Mouse (Mus musculus): ENCODE measurements around the gene Zhx3. TPM values are rescaled to one million over a fixed set of nuclear protein-coding genes. Genes with fewer than 3 reads are reported as not detected.
A peak's percentile ranks its signal among the peaks of the same experiment; 100 is the strongest.

Gene Zhx3
- polyA plus RNA-seq, 1 experiment from 2014 or later: 9.8 TPM

DNA sequence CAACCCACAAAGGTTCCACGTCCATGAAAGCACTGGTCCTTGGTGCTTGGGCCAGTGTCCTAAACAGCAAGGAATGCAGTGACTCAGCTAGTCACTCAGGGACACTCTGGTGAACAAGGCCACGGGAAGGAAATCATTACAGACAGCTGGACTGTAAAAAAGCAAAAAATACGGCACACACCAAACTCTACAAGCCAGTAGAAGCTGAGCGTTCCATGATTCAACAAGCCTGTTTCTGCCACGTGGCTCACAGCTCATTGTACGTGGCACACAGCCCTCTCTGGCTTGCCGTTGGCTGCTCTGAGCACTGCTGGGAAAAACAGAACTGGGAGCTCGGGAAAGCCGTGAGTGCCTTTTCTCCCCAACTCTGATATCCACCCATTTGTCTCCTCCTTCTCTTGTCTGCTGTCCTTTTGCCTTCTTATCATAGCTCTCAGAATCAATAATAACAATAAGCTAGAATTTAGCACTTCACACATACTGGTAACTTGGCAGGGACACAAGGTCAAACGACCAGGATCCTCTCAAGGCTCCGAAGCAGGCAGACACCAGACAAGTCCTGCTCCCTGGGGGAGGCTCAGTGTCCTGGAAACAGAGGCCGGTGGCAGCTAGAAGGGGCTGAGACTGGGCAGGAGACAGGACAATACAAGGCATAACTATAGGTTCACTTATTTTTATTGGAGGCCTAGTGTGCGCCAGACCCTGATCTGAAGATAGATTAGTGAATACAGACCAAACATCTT lies 7.8 kb upstream of the Zhx3 start, which contains the start of gene Lpin3:
Lpin3 (plus strand) TSS at position 218 of the 743 bp plus-strand sequence.
- no peak within 1 kb of the TSS for H3K4me3 ChIP-seq (ENCODE audit: low read depth, low read length)
- no peaks in the 10 kb centered on the region for H3K36me3 ChIP-seq (ENCODE audit: control insufficient read depth, insufficient read depth, low read length)
- H3K9me3 ChIP-seq (ENCODE audit: control insufficient read depth, low read depth, low read length): no peaks in the 10 kb centered on the region
- H3K9ac ChIP-seq (replicated peaks; ENCODE audit: low read depth, low read length): no peak within 1 kb of the TSS
- WGBS: 61% methylated on average over 13 of the region's 13 CpGs
- no peaks in the 10 kb centered on the region for H3K4me1 ChIP-seq (ENCODE audit: control insufficient read depth, insufficient read depth, low read length)
- no peaks in the 10 kb centered on the region for H3K27me3 ChIP-seq (ENCODE audit: control insufficient read depth, insufficient read depth, low read length)
- no peak for ATAC-seq (ENCODE audit: insufficient number of reproducible peaks, insufficient read depth, low FRiP score, low read depth)
- H3K27ac ChIP-seq (ENCODE audit: low read length): no peak within 1 kb of the TSS
- H3K4me2 ChIP-seq (replicated peaks; ENCODE audit: low read depth, low read length): no peak within 1 kb of the TSS

- WGBS: 88% methylated on average over 4 of the region's 4 CpGs
- ATAC-seq (ENCODE audit: insufficient number of reproducible peaks, insufficient read depth, low FRiP score, low read depth): no peak
Observed at GRCm38 (mm10) chr2:160876115-160876514, 3.3 kb upstream of the Zhx3 start.

GRCm38 (mm10) chr2:160874231-160874877 lies 1.6 kb upstream of the Zhx3 start:
- no peak overlapping the region for H3K4me3 ChIP-seq (ENCODE audit: low read depth, low read length)
- H3K27ac ChIP-seq (ENCODE audit: low read length): no peak overlapping the region
- H3K27me3 ChIP-seq (ENCODE audit: control insufficient read depth, insufficient read depth, low read length): no peaks in the 10 kb centered on the region
- no peak overlapping the region for H3K9ac ChIP-seq (replicated peaks; ENCODE audit: low read depth, low read length)
- no peak overlapping the region for H3K4me2 ChIP-seq (replicated peaks; ENCODE audit: low read depth, low read length)
- ATAC-seq (ENCODE audit: insufficient number of reproducible peaks, insufficient read depth, low FRiP score, low read depth): no peak
- 75% methylated on average over 5 of the region's 5 CpGs for WGBS
- no peaks in the 10 kb centered on the region for H3K9me3 ChIP-seq (ENCODE audit: control insufficient read depth, low read depth, low read length)
- H3K4me1 ChIP-seq (ENCODE audit: control insufficient read depth, insufficient read depth, low read length): peaks cover 4% of the 10 kb centered on the region; the same call in 1 of the 2 replicates
- no peaks in the 10 kb centered on the region for H3K36me3 ChIP-seq (ENCODE audit: control insufficient read depth, insufficient read depth, low read length)

More at GRCm38 (mm10) chr2:160876115-160876514, 3.3 kb upstream of the Zhx3 start:
- no peak overlapping the region for H3K4me2 ChIP-seq (replicated peaks; ENCODE audit: low read depth, low read length)
- H3K27me3 ChIP-seq (ENCODE audit: control insufficient read depth, insufficient read depth, low read length): no peaks in the 10 kb centered on the region
- no peak overlapping the region for H3K9ac ChIP-seq (replicated peaks; ENCODE audit: low read depth, low read length)
- no peaks in the 10 kb centered on the region for H3K36me3 ChIP-seq (ENCODE audit: control insufficient read depth, insufficient read depth, low read length)
- no peak overlapping the region for H3K27ac ChIP-seq (ENCODE audit: low read length)
- no peaks in the 10 kb centered on the region for H3K9me3 ChIP-seq (ENCODE audit: control insufficient read depth, low read depth, low read length)
- H3K4me3 ChIP-seq (ENCODE audit: low read depth, low read length): no peak overlapping the region
- H3K4me1 ChIP-seq (ENCODE audit: control insufficient read depth, insufficient read depth, low read length): peaks cover 4% of the 10 kb centered on the region; the same call in 1 of the 2 replicates

DNA sequence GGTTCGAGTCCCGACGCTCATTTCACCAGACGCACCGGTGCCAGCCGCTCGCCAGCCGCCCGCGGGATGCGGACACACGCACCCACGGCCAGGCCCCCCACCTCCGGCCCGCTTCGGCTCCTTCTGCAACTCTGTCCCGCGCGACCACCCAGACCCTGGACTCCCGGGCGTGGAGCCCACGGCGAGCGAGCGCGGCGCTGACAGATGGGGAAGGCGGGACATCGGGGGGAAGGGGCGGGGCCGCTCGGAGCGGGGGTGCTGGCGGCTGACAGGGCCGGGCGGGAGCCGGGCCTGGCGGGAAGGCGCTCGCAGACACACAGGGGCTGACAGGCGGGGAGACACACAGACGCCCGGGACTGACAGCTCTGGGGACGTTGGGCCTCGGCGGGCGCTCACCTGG lies 403 bp downstream of the Zhx3 start:
- Histone ChIP-seq H3K27me3 (ENCODE audit: control insufficient read depth, insufficient read depth, low read length) (no peaks in the 10 kb centered on the region), H3K9me3 (ENCODE audit: control insufficient read depth, low read depth, low read length) (no peaks in the 10 kb centered on the region), H3K9ac (replicated peaks; ENCODE audit: low read depth, low read length) (peak overlapping the region; percentile 90), H3K36me3 (ENCODE audit: control insufficient read depth, insufficient read depth, low read length) (no peaks in the 10 kb centered on the region), H3K27ac (ENCODE audit: low read length) (peak overlapping the region; percentile 94), H3K4me2 (replicated peaks; ENCODE audit: low read depth, low read length) (peak overlapping the region; percentile 80), H3K4me3 (ENCODE audit: low read depth, low read length) (peak overlapping the region; percentile 94), H3K4me1 (ENCODE audit: control insufficient read depth, insufficient read depth, low read length) (peaks cover 4% of the 10 kb centered on the region; the same call in 1 of the 2 replicates)
- WGBS: 1% methylated on average over 39 of the region's 47 CpGs
- ATAC-seq (ENCODE audit: insufficient number of reproducible peaks, insufficient read depth, low FRiP score, low read depth): peak; percentile 87

DNA sequence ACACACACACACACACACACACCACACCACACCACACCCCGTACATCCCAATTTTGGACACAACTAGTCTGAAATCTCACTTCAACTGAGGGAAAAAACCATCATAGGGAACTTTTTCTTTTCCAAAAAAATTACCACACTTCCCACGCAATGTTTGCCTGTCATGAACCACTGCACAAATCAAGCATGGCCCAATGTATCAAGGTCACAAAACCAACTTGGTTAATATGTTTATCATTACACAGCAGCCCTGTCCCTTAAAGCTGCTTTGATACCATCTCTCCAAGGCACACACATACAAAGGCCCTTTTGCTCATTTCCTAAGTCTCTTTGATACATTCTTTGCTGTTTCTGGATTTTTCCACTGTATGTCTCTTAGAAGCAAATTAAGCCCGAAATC lies 1.5 kb downstream of the Zhx3 start:
- no peak overlapping the region for H3K27ac ChIP-seq (ENCODE audit: low read length)
- no peak overlapping the region for H3K4me3 ChIP-seq (ENCODE audit: low read depth, low read length)
- H3K9ac ChIP-seq (replicated peaks; ENCODE audit: low read depth, low read length): no peak overlapping the region
- H3K27me3 ChIP-seq (ENCODE audit: control insufficient read depth, insufficient read depth, low read length): no peaks in the 10 kb centered on the region
- no peak for ATAC-seq (ENCODE audit: insufficient number of reproducible peaks, insufficient read depth, low FRiP score, low read depth)
- no peak overlapping the region for H3K4me2 ChIP-seq (replicated peaks; ENCODE audit: low read depth, low read length)
- no peaks in the 10 kb centered on the region for H3K36me3 ChIP-seq (ENCODE audit: control insufficient read depth, insufficient read depth, low read length)
- H3K9me3 ChIP-seq (ENCODE audit: control insufficient read depth, low read depth, low read length): no peaks in the 10 kb centered on the region
- 81% methylated on average over 3 of the region's 3 CpGs for WGBS
- H3K4me1 ChIP-seq (ENCODE audit: control insufficient read depth, insufficient read depth, low read length): peaks cover 4% of the 10 kb centered on the region; the same call in 1 of the 2 replicates

GRCm38 (mm10) chr2:160869446-160869845 lies 3.4 kb downstream of the Zhx3 start:
- no peak overlapping the region for H3K4me3 ChIP-seq (ENCODE audit: low read depth, low read length)
- no peaks in the 10 kb centered on the region for H3K27me3 ChIP-seq (ENCODE audit: control insufficient read depth, insufficient read depth, low read length)
- H3K4me1 ChIP-seq (ENCODE audit: control insufficient read depth, insufficient read depth, low read length): peaks cover 4% of the 10 kb centered on the region; the same call in 1 of the 2 replicates
- no peak overlapping the region for H3K27ac ChIP-seq (ENCODE audit: low read length)
- 74% methylated on average over 3 of the region's 3 CpGs for WGBS
- H3K9ac ChIP-seq (replicated peaks; ENCODE audit: low read depth, low read length): no peak overlapping the region
- no peaks in the 10 kb centered on the region for H3K9me3 ChIP-seq (ENCODE audit: control insufficient read depth, low read depth, low read length)
- H3K4me2 ChIP-seq (replicated peaks; ENCODE audit: low read depth, low read length): no peak overlapping the region
- ATAC-seq (ENCODE audit: insufficient number of reproducible peaks, insufficient read depth, low FRiP score, low read depth): no peak
- no peaks in the 10 kb centered on the region for H3K36me3 ChIP-seq (ENCODE audit: control insufficient read depth, insufficient read depth, low read length)

GRCm38 (mm10) chr2:160865266-160865665 lies 7.5 kb downstream of the Zhx3 start:
- ATAC-seq (ENCODE audit: insufficient number of reproducible peaks, insufficient read depth, low FRiP score, low read depth): no peak
- Histone ChIP-seq H3K36me3 (ENCODE audit: control insufficient read depth, insufficient read depth, low read length) (no peaks in the 10 kb centered on the region), H3K4me1 (ENCODE audit: control insufficient read depth, insufficient read depth, low read length) (no peaks in the 10 kb centered on the region), H3K27ac (ENCODE audit: low read length) (no peak overlapping the region), H3K27me3 (ENCODE audit: control insufficient read depth, insufficient read depth, low read length) (no peaks in the 10 kb centered on the region), H3K4me2 (replicated peaks; ENCODE audit: low read depth, low read length) (no peak overlapping the region), H3K9ac (replicated peaks; ENCODE audit: low read depth, low read length) (no peak overlapping the region), H3K4me3 (ENCODE audit: low read depth, low read length) (no peak overlapping the region), H3K9me3 (ENCODE audit: control insufficient read depth, low read depth, low read length) (no peaks in the 10 kb centered on the region)
- WGBS: 88% methylated on average over 2 of the region's 2 CpGs

- Histone ChIP-seq H3K4me2 (replicated peaks; ENCODE audit: low read depth, low read length) (no peak overlapping the region), H3K9ac (replicated peaks; ENCODE audit: low read depth, low read length) (no peak overlapping the region), H3K4me1 (ENCODE audit: control insufficient read depth, insufficient read depth, low read length) (no peaks in the 10 kb centered on the region), H3K36me3 (ENCODE audit: control insufficient read depth, insufficient read depth, low read length) (no peaks in the 10 kb centered on the region), H3K9me3 (ENCODE audit: control insufficient read depth, low read depth, low read length) (no peaks in the 10 kb centered on the region), H3K27me3 (ENCODE audit: control insufficient read depth, insufficient read depth, low read length) (no peaks in the 10 kb centered on the region), H3K27ac (ENCODE audit: low read length) (no peak overlapping the region), H3K4me3 (ENCODE audit: low read depth, low read length) (no peak overlapping the region)
- no peak for ATAC-seq (ENCODE audit: insufficient number of reproducible peaks, insufficient read depth, low FRiP score, low read depth)
- 82% methylated on average over 1 of the region's 1 CpGs for WGBS
Observed at GRCm38 (mm10) chr2:160864112-160864511, 8.7 kb downstream of the Zhx3 start.

Data from stomach, embryonic 14.5 days (tissue).